Mouse (Mus musculus) spleen, adult 2 months (tissue): Measurements from ENCODE around the gene Heatr5a.

Experiments used
- CTCF ChIP-seq: fragments of 200-500 bp; IDR thresholded peaks from 2 replicates; pipeline ENCODE4 v1.5.1; 2011; ENCODE audit warnings: mild to moderate bottlenecking, inconsistent platforms; ENCODE audit not compliant: insufficient read depth, insufficient read length, insufficient replicate concordance; ENCODE audit errors: extremely low read depth
- POLR2A ChIP-seq: fragments of 200-500 bp; IDR thresholded peaks from 2 replicates; pipeline ENCODE4 v1.6.1; 2011; ENCODE audit warnings: low read depth, low read length, inconsistent platforms

DNA sequence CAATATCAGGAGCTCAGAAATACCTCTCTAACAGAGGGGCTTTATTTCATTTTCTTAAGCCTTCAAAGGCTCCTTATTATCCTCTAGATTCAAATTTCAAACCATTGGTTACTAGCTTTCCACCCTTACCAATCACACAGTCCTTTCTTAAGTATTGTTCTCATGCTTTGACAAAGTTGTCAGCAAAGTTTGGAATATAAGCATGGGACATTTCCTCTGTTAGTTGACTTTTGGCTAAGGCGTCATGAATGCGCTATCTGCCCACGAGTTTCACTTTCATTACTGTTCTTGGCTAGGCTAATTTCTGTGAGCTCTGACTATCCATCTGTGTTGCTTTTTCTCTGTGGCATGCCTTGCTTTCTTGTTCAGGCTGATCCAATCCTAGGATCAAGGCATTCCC, 31.6 kb upstream of the Heatr5a start:
- TF ChIP-seq CTCF: no peak
- TF ChIP-seq POLR2A: no peak
